ENCODE assay signal across 8 mouse cellular contexts in genomic region chr11:109721320-109721780, GRCm38 (mm10). TPM values are rescaled to one million over a fixed set of nuclear protein-coding genes. Genes with fewer than 3 reads are reported as not detected.
DNase-seq lines count a peak whose midpoint lies in the region; ATAC-seq and TF ChIP-seq lines count a peak whose summit lies in the region.

No protein-coding gene starts in this region.

- H3K9ac ChIP-seq in heart, postnatal 0 days (replicated peaks; ENCODE audit: low read depth, low read length), result peak overlapping the region; percentile 47

- H3K4me1 ChIP-seq in embryonic facial prominence, embryonic 10.5 days, result peaks cover 42% of the 10 kb centered on the region
- H3K4me1 ChIP-seq in heart, postnatal 0 days (ENCODE audit: control insufficient read depth, insufficient read depth), result peaks cover 8% of the 10 kb centered on the region; the same call in 1 of the 2 replicates
- H3K4me1 ChIP-seq in midbrain, embryonic 10.5 days, result peaks cover 30% of the 10 kb centered on the region

- H3K9me3 ChIP-seq in embryonic facial prominence, embryonic 10.5 days, result no peaks in the 10 kb centered on the region
- no peaks in the 10 kb centered on the region for H3K9me3 ChIP-seq in heart, postnatal 0 days (replicated peaks; ENCODE audit: control insufficient read depth, low read length)
- H3K9me3 ChIP-seq in midbrain, embryonic 10.5 days (replicated peaks), result no peaks in the 10 kb centered on the region

- H3K4me2 ChIP-seq in heart, postnatal 0 days (ENCODE audit: low read depth, low read length), result peak overlapping the region; percentile 85

- 2% methylated on average over 40 of the region's 40 CpGs for WGBS in embryonic facial prominence, embryonic 10.5 days
- WGBS in heart, postnatal 0 days, result under 1% methylated on average over 40 of the region's 40 CpGs
- WGBS in midbrain, embryonic 10.5 days, result under 1% methylated on average over 40 of the region's 40 CpGs

- no peak for TF ChIP-seq EP300 in heart, postnatal 0 days (IDR thresholded peaks at IDR 0.05; ENCODE audit: low read depth)

- TF ChIP-seq CTCF in heart, postnatal 0 days (IDR thresholded peaks at IDR 0.05; ENCODE audit: low read depth), result no peak

- H3K4me3 ChIP-seq in embryonic facial prominence, embryonic 10.5 days, result peak overlapping the region; percentile 65
- H3K4me3 ChIP-seq in heart, postnatal 0 days (ENCODE audit: low read depth, low read length), result peak overlapping the region; percentile 54
- H3K4me3 ChIP-seq in midbrain, embryonic 10.5 days, result peak overlapping the region; percentile 63

- H3K27ac ChIP-seq in embryonic facial prominence, embryonic 10.5 days (replicated peaks), result peak overlapping the region; percentile 55; the same call in 1 of the 2 replicates
- H3K27ac ChIP-seq in heart, postnatal 0 days (ENCODE audit: low read depth), result peak overlapping the region; percentile 69
- peak overlapping the region; percentile 7; the same call in 1 of the 2 replicates for H3K27ac ChIP-seq in midbrain, embryonic 10.5 days (replicated peaks)

- no peaks in the 10 kb centered on the region for H3K36me3 ChIP-seq in embryonic facial prominence, embryonic 10.5 days (replicated peaks)
- no peaks in the 10 kb centered on the region for H3K36me3 ChIP-seq in heart, postnatal 0 days (replicated peaks; ENCODE audit: control insufficient read depth, insufficient read depth, low read length)
- H3K36me3 ChIP-seq in midbrain, embryonic 10.5 days, result no peaks in the 10 kb centered on the region

- DNase-seq in thymus, postnatal 4 days, result peak; percentile 16
- no peak for DNase-seq in thymus, postnatal 25 days
- DNase-seq in embryonic facial prominence, embryonic 10.5 days (ENCODE audit: low spot score), result peak; percentile 71
- DNase-seq in heart, postnatal 0 days (ENCODE audit: low spot score), result peak; percentile 53
- peak; percentile 62 to 76 for DNase-seq in kidney, postnatal 4 days
- peak; percentile 64 for DNase-seq in midbrain, embryonic 10.5 days (ENCODE audit: low spot score)
- peak; percentile 64 for DNase-seq in yolk sac, embryonic 10.5 days (ENCODE audit: low spot score)
- DNase-seq in left cerebral cortex, adult 11 months (ENCODE audit: low spot score), result no peak

- peaks cover 54% of the 10 kb centered on the region for H3K27me3 ChIP-seq in embryonic facial prominence, embryonic 10.5 days (replicated peaks; ENCODE audit: low read depth, poor library complexity, severe bottlenecking)
- H3K27me3 ChIP-seq in heart, postnatal 0 days (ENCODE audit: control insufficient read depth, insufficient read depth, low read length), result no peaks in the 10 kb centered on the region
- H3K27me3 ChIP-seq in midbrain, embryonic 10.5 days (ENCODE audit: low read depth, poor library complexity, severe bottlenecking), result peaks cover 59% of the 10 kb centered on the region

- ATAC-seq in heart, postnatal 0 days (ENCODE audit: insufficient read depth, low read depth), result peak; percentile 80

RNA-seq across cellular contexts. Expression of gene Fam20a, which starts 0.7 kb away (rescaled TPM):
- polyA plus RNA-seq in embryonic facial prominence, embryonic 10.5 days (2016; fragmentation: Nextera tagmentation; extraction: Ambion mirVana), result 0.69 and 1.1 TPM in 2 replicates
- 6.2 and 6.8 TPM in 2 replicates for total RNA-seq in heart, postnatal 0 days (2014; rRNA removed; ENCODE audit: low replicate concordance)
- 3.0 TPM in 2 replicates for polyA plus RNA-seq in heart, postnatal 0 days (2015; fragmentation: Nextera tagmentation; extraction: Ambion mirVana)
- polyA plus RNA-seq in midbrain, embryonic 10.5 days (2016; fragmentation: Nextera tagmentation; extraction: Ambion mirVana), result 1.4 and 2.3 TPM in 2 replicates

Comparison
In these comparisons a context has a peak if more than half of its experiments do, and no peak if none do; other contexts are left out.
1. DNase-seq: peak in thymus, postnatal 4 days (single experiment), embryonic facial prominence, embryonic 10.5 days (single experiment), heart, postnatal 0 days (single experiment), kidney, postnatal 4 days (2 of 2), midbrain, embryonic 10.5 days (single experiment) and yolk sac, embryonic 10.5 days (single experiment); none in thymus, postnatal 25 days (single experiment) and left cerebral cortex, adult 11 months (single experiment).
2. H3K27ac ChIP-seq: peak in every context shown above with its lines; median percentile 69 in heart, postnatal 0 days; 55 in embryonic facial prominence, embryonic 10.5 days; 7 in midbrain, embryonic 10.5 days.
3. Peak in every context shown above with its lines, with median percentiles within 50 percentile points of each other: H3K4me3 ChIP-seq.